Mouse (Mus musculus) heart, postnatal 0 days (tissue): ENCODE data around the gene Bicd2.

Source experiments
- CTCF ChIP-seq: IDR thresholded peaks from 2 replicates; pipeline ENCODE4 v1.5.1; 2016; ENCODE audit warnings: antibody characterized with exemption, control low read depth, low read depth
- EP300 ChIP-seq: IDR thresholded peaks from 2 replicates; pipeline ENCODE4 v1.6.1; 2016; ENCODE audit warnings: antibody characterized with exemption, low read depth

DNA sequence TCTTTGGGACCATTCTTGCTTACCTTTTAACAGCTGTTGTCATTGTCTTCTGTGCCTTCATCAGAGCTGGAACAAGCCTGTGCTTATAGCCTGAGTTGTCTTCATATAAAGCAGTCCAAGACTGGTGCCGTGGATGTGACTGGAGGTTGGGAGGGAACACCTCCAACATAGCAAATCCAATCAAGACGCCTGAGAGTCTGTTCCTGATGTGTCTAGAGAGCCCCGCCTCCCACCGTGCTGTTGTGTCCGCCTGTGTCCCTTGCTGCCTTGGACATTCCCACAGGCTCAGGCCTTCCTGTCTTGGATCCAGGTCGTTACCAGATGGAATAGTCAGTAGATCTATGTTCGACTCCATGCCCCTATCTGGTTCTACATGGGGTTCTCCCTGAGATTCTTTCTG is 14.7 kb downstream of the Bicd2 start:
- no peak for TF ChIP-seq EP300
- no peak for TF ChIP-seq CTCF
